Mouse (Mus musculus) G1E-ER4 (cell line): ENCODE data around the gene Psrc1. TPM values are rescaled to one million over a fixed set of nuclear protein-coding genes. Genes with fewer than 3 reads are reported as not detected.

Experiments
- GATA1 ChIP-seq: IDR thresholded peaks from one replicate; pipeline ENCODE4 v1.8.0; 2012; ENCODE audit warnings: low read length, inconsistent platforms
- polyA plus RNA-seq: library from polyadenylated mRNA; stranded (reverse); fragments of >175 nt; gene quantifications from 2 replicates; pipeline ENCODE4 v1.2.3, GENCODE M21; 2012

Gene Psrc1
- polyA plus RNA-seq, 1 experiment = 47.9 TPM

DNA sequence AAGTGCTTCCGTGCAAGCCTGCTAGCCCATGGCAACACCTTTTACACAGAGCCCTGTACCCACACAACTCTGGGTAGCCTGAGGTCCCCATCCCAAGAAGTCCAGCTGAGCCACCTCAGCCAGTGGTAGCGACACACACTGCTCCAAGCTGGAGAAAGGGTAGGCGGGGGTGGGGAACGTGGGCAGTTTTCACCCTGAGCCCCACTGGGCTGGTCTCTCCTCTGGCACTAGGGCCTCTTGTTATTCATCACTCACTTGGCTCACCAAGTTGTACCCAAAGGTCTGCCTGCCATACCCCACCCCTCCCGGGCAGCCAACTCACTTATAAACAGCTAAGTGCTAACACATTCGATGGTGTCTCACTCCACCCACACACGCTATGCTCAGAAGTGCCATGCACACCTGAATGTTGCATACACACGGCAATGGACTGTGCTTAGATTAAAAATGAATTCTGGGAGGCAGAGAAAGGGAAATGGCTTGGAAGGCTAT lies 24.9 kb downstream of the Psrc1 start:
- no peak for TF ChIP-seq GATA1

DNA sequence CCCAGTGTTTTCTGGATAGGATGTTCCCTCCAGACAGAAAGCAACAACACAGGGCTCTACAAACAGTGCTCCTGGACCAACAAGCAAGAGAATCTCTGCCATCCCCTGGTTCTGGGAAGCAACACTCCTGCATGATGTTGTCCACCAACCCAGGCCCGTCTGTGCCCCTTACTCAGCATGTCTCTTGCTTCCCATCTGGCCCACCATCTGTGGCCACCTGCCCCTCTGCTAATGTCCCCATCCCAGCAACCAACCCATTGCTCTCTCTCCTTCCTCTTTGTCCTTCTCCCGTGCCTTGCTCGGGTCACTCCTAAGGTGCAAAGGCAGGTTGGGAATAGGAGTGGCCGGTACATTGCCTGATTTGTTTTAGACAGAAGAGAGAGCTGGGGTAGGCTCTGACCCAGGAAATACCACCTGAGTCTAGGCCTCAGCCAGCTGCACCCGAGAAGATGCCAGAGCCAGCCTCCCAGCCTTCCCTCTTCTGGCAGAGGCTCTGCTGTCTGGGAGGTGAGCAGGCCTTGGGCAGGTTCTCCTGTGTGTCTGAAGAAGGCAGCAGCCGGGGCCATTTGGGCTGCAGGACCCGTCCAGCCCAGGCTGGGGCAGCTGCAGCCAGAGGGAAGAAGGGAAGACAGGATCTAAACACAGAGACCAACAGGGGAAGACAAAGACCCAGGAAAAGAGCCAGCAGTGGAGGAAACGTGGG lies 26.2 kb downstream of the Psrc1 start:
- no peak for TF ChIP-seq GATA1

GRCm38 (mm10) chr3:108410359-108410714 lies 26.7 kb downstream of the Psrc1 start:
- no peak for TF ChIP-seq GATA1

- no peak for TF ChIP-seq GATA1
Observed at GRCm38 (mm10) chr3:108411026-108411753, 27.6 kb downstream of the Psrc1 start.

GRCm38 (mm10) chr3:108411754-108412121 lies 28.1 kb downstream of the Psrc1 start:
- TF ChIP-seq GATA1 = no peak

- no peak for TF ChIP-seq GATA1
Observed at GRCm38 (mm10) chr3:108413634-108414360, 30.2 kb downstream of the Psrc1 start.

GRCm38 (mm10) chr3:108414857-108415830 lies 31.5 kb downstream of the Psrc1 start, which contains the start of gene Celsr2:
Celsr2 (minus strand) TSS chr3:108415552.
- no peak for TF ChIP-seq GATA1

- TF ChIP-seq GATA1 = no peak
Observed at GRCm38 (mm10) chr3:108415831-108416223, 32.2 kb downstream of the Psrc1 start.

DNA sequence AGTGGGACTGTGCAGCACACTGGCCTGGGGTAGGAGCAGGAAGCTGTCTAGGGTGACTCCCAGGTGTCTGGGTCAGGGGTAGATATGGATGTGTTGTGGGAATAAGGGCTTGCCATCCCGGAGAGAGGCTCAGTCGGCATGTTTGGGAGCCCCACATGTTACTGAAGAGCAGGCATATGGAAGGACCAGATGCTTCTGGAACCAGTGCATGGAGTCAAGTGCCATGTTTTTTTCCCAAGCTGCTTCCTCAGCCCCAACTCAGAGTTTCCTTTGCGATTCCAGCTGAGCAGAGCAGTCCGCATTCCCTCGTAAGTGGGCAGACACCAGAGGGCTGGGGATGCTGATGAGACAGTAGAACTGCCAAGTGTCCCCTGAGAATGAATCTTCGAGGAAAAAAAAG lies 39.4 kb downstream of the Psrc1 start:
- no peak for TF ChIP-seq GATA1

DNA sequence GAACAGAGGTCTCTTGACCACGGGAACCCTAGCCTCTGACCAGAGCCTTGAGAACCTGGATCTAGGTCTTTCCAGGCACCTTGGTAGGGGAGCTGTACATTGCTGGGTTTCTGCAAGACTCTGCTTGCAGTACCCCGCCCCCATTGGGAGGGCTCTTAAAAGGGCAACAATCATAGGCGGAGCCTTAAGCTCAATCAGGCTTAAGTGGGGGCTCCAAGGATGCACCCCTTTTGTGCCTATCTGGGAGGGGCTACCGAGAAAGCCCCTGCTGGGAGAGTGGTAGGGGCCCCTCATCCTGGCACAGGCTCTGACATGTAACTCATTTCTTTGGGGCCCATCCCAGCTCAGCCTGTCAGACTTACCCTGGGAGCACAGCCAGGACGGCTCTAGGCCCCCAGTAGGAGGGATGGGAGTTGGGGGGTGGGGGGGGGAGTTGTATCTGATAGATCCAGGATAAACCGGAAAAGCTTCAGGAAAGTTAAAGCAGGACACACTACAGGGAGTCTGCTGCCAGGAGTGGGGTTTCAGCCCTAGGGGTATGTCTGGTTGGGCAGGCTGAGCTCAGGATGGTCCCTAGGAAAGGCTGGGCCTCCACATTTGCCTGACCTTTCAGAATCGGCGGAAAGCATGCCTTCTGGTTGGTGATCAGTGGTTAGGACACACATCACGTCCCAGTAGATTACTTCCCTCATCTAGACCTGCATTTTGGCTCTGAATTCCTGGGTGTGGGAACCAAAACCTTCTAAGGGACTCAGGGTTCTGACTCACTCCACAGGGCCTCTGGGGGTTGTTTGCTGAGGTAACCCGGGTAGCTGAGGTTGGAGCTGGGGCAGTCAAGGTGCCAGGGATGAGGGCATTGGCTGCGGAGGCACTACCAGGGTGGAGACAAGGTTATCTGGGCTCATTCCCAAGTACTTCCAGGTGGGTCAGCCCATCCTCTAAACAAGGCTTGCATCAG lies 40.5 kb downstream of the Psrc1 start:
- no peak for TF ChIP-seq GATA1

- no peak for TF ChIP-seq GATA1
Observed at GRCm38 (mm10) chr3:108424944-108425623, 41.4 kb downstream of the Psrc1 start.

DNA sequence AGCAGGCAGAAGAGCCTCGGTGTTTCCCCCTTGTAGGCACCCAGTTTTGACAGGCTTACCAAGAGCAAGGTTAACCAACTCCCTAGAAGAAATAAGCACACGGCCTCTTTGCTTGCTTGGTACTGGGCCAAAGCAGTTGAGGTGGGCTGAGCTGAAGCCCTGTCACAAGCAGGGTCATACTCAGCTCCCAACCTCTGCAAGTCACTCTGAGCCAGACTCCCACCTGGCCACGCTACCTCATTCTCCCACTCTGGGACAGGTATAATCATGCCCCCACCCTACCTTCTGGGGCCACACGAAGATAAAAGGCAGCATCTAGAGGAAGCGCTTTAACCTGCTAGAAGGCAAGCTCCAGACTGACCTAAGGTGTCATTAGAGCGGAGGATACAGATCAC lies 42.0 kb downstream of the Psrc1 start:
- TF ChIP-seq GATA1 = no peak

DNA sequence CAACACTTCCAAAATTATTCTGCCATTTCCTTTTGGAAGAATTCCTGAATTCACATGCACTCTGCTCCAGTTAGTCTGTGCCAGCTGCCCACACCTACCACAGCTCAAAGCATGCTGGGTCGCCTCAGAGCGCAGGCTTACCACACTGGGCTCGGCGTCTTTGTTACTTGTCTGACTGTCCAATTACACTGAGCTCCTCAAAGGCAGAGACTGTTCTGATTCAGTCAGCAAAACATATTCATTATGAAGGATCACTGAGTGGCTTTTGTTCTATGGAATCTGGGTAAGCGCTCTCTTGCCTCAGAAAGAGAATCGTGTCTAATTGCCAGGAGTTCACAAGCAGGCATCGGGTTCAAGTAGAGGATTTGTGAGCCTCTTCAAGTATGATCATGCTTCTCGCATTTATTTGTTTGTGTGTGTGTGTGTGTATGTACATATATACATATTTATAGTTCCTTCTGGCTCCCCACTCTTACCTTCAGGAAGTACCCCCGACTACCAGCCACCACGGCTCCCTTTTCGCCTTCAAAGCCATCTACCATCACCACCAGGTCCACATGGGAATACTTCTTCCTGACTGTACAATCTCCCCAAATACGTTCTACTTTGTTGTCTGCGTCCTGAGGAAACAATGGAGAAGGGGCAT lies 49.0 kb downstream of the Psrc1 start:
- no peak for TF ChIP-seq GATA1
